Mouse (Mus musculus) E14TG2a.4 (cell line): ENCODE data around the gene Nrp1.

ENCODE experiments used
- H3K27me3 ChIP-seq: 2 replicates; pipeline ENCODE4 v1.6.1; 2014; ENCODE audit warnings: low read length, control low read depth; ENCODE audit not compliant: insufficient read depth
- H3K36me3 ChIP-seq: 2 replicates; pipeline ENCODE4 v1.6.1; 2014; ENCODE audit warnings: low read length, control low read depth; ENCODE audit not compliant: insufficient read depth
- H3K4me1 ChIP-seq: replicated peaks from 2 replicates; pipeline ENCODE4 v1.6.1; 2014; ENCODE audit warnings: low read depth, low read length, control low read depth
- H3K4me3 ChIP-seq: replicated peaks from 2 replicates; pipeline ENCODE4 v1.5.1; 2014; ENCODE audit warnings: mild to moderate bottlenecking, low read length
- H3K9me3 ChIP-seq: 2 replicates; pipeline ENCODE4 v1.6.1; 2014; ENCODE audit warnings: low read length, control low read depth
- CTCF ChIP-seq: conservative IDR thresholded peaks from 2 replicates; pipeline ENCODE4 v1.5.1; 2014; ENCODE audit warnings: low read length
- NANOG ChIP-seq: IDR thresholded peaks from 2 replicates; pipeline ENCODE4 v1.6.1; 2014; ENCODE audit warnings: borderline replicate concordance, low read length, mixed read lengths
- POU5F1 ChIP-seq: IDR thresholded peaks from 2 replicates; pipeline ENCODE4 v1.6.1; 2014; ENCODE audit warnings: low read length, borderline replicate concordance

Gene Nrp1

GRCm38 (mm10) chr8:128419984-128420383, 61.6 kb downstream of the Nrp1 start:
- no peaks in the 10 kb centered on the region for H3K36me3 ChIP-seq
- TF ChIP-seq CTCF: no peak
- no peak for TF ChIP-seq POU5F1
- no peak for TF ChIP-seq NANOG
- no peaks in the 10 kb centered on the region for H3K9me3 ChIP-seq
- no peak overlapping the region for H3K4me3 ChIP-seq
- no peaks in the 10 kb centered on the region for H3K27me3 ChIP-seq
- no peaks in the 10 kb centered on the region for H3K4me1 ChIP-seq

- H3K4me1 ChIP-seq: no peaks in the 10 kb centered on the region
- no peaks in the 10 kb centered on the region for H3K9me3 ChIP-seq
- no peaks in the 10 kb centered on the region for H3K27me3 ChIP-seq
- no peak overlapping the region for H3K4me3 ChIP-seq
- no peak for TF ChIP-seq CTCF
- TF ChIP-seq POU5F1: no peak
- no peak for TF ChIP-seq NANOG
- H3K36me3 ChIP-seq: no peaks in the 10 kb centered on the region
Observed at GRCm38 (mm10) chr8:128420402-128420801, 62.0 kb downstream of the Nrp1 start.

- TF ChIP-seq CTCF: no peak
- TF ChIP-seq POU5F1: no peak
- no peak for TF ChIP-seq NANOG
- Histone ChIP-seq H3K9me3 (no peaks in the 10 kb centered on the region), H3K36me3 (no peaks in the 10 kb centered on the region), H3K4me1 (no peaks in the 10 kb centered on the region), H3K27me3 (no peaks in the 10 kb centered on the region), H3K4me3 (no peak overlapping the region)
Observed at GRCm38 (mm10) chr8:128423813-128424212, 65.4 kb downstream of the Nrp1 start.

GRCm38 (mm10) chr8:128424626-128425333, 66.4 kb downstream of the Nrp1 start:
- no peaks in the 10 kb centered on the region for H3K4me1 ChIP-seq
- TF ChIP-seq CTCF (no peak), NANOG (no peak), POU5F1 (no peak)
- no peaks in the 10 kb centered on the region for H3K9me3 ChIP-seq
- no peak overlapping the region for H3K4me3 ChIP-seq
- H3K36me3 ChIP-seq: no peaks in the 10 kb centered on the region
- no peaks in the 10 kb centered on the region for H3K27me3 ChIP-seq

GRCm38 (mm10) chr8:128427071-128427470, 68.7 kb downstream of the Nrp1 start:
- no peaks in the 10 kb centered on the region for H3K9me3 ChIP-seq
- H3K27me3 ChIP-seq: no peaks in the 10 kb centered on the region
- H3K4me3 ChIP-seq: no peak overlapping the region
- no peaks in the 10 kb centered on the region for H3K4me1 ChIP-seq
- TF ChIP-seq POU5F1 (no peak), CTCF (no peak), NANOG (no peak)
- H3K36me3 ChIP-seq: no peaks in the 10 kb centered on the region

GRCm38 (mm10) chr8:128428971-128429370, 70.6 kb downstream of the Nrp1 start:
- TF ChIP-seq CTCF (no peak), NANOG (no peak), POU5F1 (no peak)
- H3K27me3 ChIP-seq: no peaks in the 10 kb centered on the region
- no peaks in the 10 kb centered on the region for H3K36me3 ChIP-seq
- no peak overlapping the region for H3K4me3 ChIP-seq
- no peaks in the 10 kb centered on the region for H3K4me1 ChIP-seq
- H3K9me3 ChIP-seq: no peaks in the 10 kb centered on the region

GRCm38 (mm10) chr8:128431082-128431481, 72.7 kb downstream of the Nrp1 start:
- no peaks in the 10 kb centered on the region for H3K4me1 ChIP-seq
- no peaks in the 10 kb centered on the region for H3K27me3 ChIP-seq
- TF ChIP-seq POU5F1 (no peak), NANOG (no peak), CTCF (no peak)

GRCm38 (mm10) chr8:128435749-128436148, 77.3 kb downstream of the Nrp1 start:
- Histone ChIP-seq H3K36me3 (no peaks in the 10 kb centered on the region), H3K9me3 (no peaks in the 10 kb centered on the region), H3K4me3 (no peak overlapping the region), H3K27me3 (no peaks in the 10 kb centered on the region), H3K4me1 (no peaks in the 10 kb centered on the region)
- TF ChIP-seq NANOG (no peak), POU5F1 (no peak), CTCF (no peak)

More at GRCm38 (mm10) chr8:128431082-128431481, 72.7 kb downstream of the Nrp1 start:
- no peak overlapping the region for H3K4me3 ChIP-seq
- no peaks in the 10 kb centered on the region for H3K36me3 ChIP-seq
- H3K9me3 ChIP-seq: no peaks in the 10 kb centered on the region

- TF ChIP-seq NANOG (no peak), CTCF (no peak), POU5F1 (no peak)
- Histone ChIP-seq H3K4me1 (no peaks in the 10 kb centered on the region), H3K36me3 (no peaks in the 10 kb centered on the region)
Observed at GRCm38 (mm10) chr8:128437156-128437825, 78.9 kb downstream of the Nrp1 start.

More at GRCm38 (mm10) chr8:128437156-128437825, 78.9 kb downstream of the Nrp1 start:
- Histone ChIP-seq H3K9me3 (no peaks in the 10 kb centered on the region), H3K4me3 (no peak overlapping the region), H3K27me3 (no peaks in the 10 kb centered on the region)
